Mouse (Mus musculus) retina, embryonic 14.5 days (tissue): Measurements from ENCODE around the gene Pskh1.

Experiments
- DNase-seq: peaks from one replicate; pipeline ENCODE4 v3.0.0-alpha.2; 2015; ENCODE audit warnings: low spot score

The Pskh1 gene

GRCm38 (mm10) chr8:105900180-105900940 lies at the start of gene Pskh1:
Pskh1 (plus strand) TSS chr8:105900441.
- peak; percentile 92 for DNase-seq

DNA sequence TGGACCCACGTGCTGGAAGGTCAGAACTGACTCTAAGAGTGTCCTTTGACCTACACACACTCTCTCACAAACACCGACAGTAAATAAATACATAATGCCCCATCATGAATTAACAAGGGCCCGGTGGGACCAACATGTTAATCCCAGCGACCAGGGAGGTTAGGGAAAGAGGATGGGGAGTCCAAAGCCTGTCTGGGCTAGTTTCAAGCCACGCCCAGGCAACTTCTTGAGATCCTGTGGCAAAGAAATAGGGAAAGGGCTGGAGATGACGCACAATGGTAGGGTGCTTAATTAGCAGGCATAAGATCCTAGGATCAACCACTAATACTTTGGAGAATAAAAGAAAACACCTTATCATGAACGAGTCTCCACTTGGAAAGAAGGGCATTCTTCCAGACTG lies 49.6 kb upstream of the Pskh1 start:
- DNase-seq: no peak

- peak; percentile 97 for DNase-seq
Observed at GRCm38 (mm10) chr8:105851651-105852143, 48.5 kb upstream of the Pskh1 start.

DNA sequence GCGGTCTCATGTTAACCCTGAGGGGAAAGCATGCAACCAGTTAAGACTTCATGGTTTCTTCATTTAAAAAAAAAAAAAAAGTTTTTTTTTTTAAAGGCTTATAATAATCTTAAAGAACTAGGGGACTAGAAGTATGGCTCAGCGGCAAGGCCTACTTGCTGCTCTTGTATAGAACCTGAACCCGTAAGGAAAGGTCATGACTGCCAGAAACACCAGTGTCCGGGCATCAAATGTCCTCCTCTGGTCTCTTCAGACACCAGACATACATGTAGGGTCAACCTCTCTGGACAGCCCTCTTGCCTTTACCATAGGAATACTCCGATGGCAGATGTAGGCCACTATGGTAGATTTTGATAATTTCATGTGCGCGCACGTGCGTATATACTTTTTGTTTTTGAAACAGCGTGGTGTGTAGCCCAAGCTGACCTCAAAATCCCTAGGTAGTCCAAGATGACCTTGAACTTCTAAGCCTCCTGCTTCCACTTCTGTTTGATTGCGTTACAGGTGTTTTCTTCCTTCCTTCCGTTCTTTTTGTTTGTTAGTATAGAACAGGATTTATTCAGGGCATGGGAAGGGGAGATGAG lies 48.0 kb upstream of the Pskh1 start:
- DNase-seq: no peak

DNA sequence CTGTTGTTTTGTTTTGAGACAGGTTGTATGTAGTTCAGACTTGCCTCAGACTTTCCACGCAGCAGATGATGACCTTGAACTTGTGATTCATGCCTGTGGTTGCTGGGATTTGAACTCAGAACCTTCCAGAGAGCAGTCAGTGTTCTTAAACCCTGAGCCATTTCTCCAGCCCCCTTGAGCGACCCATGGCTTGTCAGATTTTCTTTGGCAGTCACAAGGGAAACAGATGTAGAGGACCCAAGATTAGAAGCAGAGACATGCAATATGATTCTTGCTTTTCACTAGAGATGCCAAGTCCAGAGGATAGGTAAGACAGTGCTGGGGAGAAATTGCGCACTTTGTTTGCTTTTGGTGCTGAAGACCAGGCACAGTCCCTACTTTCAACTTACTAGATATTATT lies 47.1 kb upstream of the Pskh1 start, which contains the start of gene Cenpt:
TSS of gene Cenpt (minus strand) at position 101 of the 400 bp plus-strand sequence.
- DNase-seq: no peak

- DNase-seq: no peak
Observed at GRCm38 (mm10) chr8:105854303-105854702, 45.9 kb upstream of the Pskh1 start.

DNA sequence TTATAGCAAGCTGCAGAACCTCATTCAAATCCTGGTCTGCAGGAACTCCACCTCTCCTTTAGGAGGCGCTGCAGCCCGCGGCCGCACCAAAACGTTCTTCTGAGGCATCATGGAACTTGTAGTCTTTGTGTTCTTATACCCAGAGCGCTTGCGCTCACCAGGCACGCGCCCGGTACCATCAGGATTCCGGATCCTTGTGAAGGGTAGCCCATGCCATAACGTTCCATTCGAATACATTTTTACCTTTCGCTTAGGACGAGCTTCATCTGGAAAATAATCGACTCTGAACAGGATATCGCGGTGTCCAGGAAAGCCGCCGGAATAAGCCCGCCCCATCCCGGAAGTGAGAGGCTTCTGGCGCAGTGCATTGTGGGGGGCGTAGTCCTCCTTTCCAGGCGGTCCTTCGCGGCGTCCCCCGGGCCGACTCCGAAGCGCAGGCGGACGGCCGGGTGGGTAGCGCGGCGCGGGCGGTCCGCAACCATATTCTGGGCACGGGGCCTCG lies 45.5 kb upstream of the Pskh1 start, which contains the start of gene Thap11:
TSS of gene Thap11 (plus strand) at position 418 of the 502 bp plus-strand sequence.
- DNase-seq: peak; percentile 95

GRCm38 (mm10) chr8:105855248-105856167 lies 44.7 kb upstream of the Pskh1 start:
- peak; percentile 62 for DNase-seq

- no peak for DNase-seq
Observed at GRCm38 (mm10) chr8:105856168-105856835, 43.9 kb upstream of the Pskh1 start.

DNA sequence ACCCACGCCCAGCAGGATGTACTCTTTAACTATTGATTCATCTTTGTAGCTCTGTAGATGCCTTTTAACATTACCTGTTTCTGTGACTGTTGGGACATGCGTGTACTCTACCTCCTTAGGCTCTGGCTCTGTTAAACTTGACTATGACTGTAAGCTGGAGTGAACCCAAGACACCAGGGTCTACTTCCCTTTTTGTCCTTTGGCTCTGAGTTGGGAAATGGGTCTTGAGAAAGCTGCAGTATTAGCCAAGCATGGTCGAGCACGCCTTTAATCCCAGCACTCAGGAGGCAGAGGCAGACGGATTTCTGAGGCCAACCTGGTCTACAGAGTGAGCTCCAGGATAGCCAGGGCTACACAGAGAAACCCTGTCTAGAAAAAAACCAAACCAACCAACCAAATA lies 41.7 kb upstream of the Pskh1 start:
- no peak for DNase-seq

DNA sequence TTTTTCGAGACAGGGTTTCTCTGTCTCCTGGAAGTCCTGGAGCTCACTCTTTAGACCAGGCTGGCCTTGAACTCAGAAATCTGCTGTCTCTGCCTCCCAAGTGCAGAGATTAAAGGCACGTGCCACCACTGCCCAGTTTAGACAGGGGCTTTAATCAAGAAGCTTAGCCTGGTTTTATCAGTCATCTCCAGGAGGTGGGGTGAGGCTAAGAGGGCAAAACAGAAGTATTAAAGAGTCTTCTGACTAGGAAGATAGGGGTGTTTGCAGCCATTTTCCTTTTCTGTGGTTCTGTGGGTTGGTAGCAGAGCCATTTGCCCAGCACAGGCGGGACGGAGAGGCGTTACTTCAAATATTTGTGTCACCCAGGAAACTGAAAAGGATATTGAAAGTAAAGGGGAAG lies 40.9 kb upstream of the Pskh1 start:
- DNase-seq: no peak

DNA sequence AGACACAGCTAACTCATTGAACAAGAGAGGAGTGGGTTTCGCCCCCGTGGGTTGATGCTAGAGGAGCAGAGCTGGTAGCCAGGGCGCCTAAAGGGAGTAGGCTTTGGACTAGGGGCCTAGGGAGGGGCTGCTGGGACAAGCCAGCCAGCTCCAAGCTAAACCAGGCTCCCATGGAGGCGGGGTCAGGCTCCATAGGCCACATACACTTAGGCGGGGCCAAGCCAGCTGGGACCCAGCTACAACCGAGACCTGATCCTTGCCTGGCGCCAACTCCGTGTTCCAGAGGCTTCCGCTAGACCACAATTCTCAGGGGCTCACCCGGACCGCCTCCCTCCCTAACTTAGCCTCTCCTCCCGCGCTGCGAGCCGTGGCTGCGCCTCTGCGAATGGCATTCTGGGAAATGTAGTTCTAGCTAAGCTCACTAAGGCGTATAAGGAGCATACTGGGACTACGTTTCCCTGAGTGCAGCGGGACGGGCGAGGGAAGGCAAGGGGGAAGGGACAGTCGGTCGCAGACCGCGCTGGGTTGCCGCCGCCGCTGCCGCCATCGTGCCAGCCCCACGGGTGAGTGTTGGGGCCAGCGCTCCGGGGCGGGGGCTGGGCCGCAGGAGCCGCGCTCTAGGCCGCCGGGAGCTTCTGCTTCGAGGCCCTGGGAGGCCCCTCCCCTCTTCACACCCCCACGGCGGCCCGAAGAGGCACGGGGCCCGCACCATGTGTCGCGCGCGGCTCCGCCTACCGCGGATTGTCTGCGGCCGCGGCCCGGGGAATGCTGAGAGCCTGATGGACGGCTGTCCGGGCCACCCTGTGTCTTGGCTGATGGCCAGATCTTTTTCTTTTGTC lies 39.9 kb upstream of the Pskh1 start, which contains the start of gene Nutf2:
TSS of gene Nutf2 (plus strand) at position 438 of the 839 bp plus-strand sequence.
- DNase-seq: peak; percentile 99

GRCm38 (mm10) chr8:105861951-105862350 lies 38.3 kb upstream of the Pskh1 start:
- peak; percentile 49 for DNase-seq

DNA sequence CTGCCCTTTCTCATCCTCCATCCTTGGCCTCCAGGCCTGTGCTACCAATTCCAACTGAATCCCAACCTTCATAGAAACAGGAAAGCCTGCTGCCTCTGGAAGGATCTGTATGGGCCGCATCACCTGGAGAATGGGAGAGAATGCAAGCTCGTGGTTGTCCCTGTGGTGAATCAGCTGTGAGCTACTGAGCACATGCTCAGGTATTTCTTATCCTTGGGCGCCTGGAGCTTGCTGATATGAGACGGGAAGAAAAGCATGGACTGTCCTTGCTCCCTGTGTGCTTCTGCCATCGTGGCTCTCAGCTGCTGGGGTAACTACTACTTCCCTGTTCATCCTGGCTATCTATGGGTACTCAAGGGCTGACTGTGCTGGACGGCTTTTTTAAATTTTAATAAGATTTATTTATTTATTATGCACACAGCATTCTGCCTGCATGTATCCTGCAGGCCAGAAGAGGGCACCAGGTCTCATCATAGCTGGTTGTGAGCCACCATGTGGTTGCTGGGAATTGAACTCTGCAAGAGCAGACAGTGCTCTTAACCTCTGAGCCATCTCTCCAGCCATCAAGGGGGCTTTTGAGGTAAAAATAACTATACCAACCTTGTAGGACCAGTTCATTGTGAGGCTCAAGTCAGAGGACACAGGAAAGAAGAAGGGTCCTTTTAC lies 33.7 kb upstream of the Pskh1 start:
- DNase-seq: peak; percentile 32

- DNase-seq: no peak
Observed at GRCm38 (mm10) chr8:105874301-105874700, 25.9 kb upstream of the Pskh1 start.

DNA sequence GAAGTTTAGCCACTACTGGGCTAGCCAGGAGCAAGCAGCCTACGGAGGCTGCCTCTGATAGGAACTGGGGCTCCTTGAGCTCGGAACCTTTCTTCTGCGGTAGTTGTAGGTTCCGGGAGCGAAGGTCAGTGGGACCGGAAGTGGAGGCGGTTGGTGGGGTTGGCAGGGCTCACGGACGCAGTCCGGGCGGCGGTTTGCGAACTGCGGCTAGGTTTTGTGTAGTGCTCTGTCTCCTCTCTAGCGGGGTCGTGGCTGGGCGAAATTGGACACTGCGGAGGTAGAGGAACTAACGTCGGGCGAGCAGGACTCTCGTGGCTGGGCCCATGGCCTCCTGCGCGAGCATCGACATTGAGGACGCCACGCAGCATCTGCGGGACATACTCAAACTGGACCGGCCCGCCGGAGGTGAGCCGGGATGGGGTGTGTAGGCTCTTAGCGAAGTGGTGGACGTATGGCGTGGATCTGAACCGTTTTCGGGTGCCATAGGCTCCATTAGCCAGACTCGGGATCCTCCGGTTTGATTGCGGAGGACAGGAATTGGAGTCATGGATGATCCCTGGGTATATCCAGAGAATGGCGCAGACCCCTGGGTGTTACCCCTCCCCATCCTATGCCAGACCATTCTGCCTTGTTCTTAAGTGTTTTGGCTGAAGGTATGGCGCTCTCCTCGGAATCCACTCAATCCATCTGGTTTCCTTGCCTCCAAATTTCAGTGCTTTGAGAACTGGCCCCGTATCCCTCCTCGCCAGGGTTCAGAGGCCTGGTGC lies 19.3 kb upstream of the Pskh1 start, which contains the start of gene Edc4:
TSS of gene Edc4 (plus strand) at position 128 of the 767 bp plus-strand sequence.
- DNase-seq: peak; percentile 90

DNA sequence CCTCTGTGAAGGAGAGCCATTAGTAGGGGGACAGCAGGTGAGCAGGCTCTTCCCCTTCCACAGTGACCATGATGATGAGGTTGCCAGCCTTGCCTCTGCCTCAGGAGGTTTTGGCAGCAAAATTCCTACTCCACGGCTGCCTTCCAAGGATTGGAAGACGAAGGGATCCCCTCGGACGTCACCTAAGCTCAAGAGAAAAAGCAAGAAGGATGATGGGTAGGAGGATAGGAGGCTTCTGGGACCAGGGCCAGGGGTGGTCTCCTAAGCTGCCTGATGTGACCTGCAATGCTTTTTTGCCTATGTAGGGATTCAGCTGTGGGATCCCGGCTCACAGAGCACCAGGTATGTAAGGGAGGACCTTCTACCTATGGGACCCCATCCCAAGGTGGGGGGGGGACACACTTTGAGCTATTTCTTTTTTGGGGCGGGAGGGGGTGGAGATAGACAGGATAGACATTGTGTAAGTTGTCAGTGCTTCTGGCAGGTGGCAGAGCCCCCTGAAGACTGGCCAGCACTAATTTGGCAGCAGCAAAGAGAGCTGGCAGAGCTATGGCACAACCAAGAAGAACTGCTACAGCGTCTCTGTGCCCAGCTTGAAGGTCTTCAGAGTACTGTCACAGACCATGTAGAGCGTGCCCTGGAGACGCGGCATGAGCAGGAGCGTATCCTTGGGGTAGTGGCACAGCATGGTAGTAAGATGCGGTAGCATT lies 10.3 kb upstream of the Pskh1 start:
- no peak for DNase-seq

GRCm38 (mm10) chr8:105890870-105891269 lies 9.4 kb upstream of the Pskh1 start:
- no peak for DNase-seq
